Mouse (Mus musculus) ES-CJ7 (cell line): ENCODE measurements at regions not wholly inside any gene's neighbourhood (a gene's known extent, or its start where the extent isn't known, plus 50 kb on each side); places are given as distances from the start of the nearest gene placed in this dataset.

Experiments used
- DNase-seq: peaks from one replicate; pipeline ENCODE4 v3.0.0; 2011; ENCODE audit warnings: low read depth, low spot score

DNA sequence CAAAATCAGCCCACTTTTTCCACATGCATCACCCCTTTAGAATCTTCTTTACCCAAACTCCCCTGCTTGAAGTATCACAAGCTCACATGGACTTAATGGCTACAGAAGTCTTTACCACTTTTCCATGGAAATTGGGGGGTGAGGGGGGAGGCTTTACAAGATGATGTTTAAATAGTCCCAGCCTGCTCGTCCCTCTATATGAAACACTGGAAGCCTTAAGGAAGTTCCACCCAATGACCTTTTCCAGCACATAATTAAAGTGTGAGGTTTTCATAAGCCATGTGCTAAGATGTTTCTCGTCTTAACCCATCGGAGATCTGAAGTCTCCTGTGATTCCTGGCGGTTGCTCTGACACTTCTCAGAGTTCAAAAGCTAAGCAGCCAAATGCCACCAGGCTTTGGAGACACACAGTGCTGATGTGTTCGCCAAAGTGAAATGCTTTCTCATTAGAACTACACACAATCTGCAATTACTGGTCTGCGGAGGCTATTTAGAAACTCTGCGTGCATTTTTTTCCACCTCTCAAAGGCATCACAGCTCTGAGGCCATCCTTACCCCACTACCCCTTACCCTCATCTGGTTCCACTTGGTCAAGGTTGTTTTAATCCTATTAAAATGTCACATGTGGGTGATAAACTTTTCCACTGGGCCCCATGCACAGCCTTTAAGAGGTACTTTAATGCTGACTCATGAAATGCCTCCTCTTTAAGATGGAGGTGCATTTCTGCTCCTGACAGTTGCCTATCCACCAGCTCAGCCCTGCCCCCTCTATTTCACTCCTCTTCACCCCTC, 116.3 kb upstream of the Cd180 start:
- no peak for DNase-seq

DNA sequence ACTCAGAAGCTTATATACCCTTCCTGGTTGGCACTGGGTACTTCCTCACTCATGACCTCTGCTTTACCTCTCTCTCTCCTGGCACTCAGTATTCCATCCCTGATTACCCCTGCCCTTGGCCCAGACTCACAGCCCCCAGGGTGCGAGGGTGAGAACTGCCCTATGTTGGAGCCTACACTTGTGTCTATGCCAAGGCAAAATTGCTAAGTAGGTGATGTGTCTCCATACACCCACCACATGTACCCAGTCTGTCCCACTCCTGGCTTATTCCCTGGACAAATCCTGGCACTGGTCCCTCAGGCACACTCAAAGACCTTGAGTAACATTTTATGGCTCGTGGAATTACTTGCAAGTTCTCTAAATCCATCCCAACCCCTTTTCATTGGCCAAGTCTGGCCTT, 114.5 kb upstream of the Cd180 start:
- no peak for DNase-seq

DNA sequence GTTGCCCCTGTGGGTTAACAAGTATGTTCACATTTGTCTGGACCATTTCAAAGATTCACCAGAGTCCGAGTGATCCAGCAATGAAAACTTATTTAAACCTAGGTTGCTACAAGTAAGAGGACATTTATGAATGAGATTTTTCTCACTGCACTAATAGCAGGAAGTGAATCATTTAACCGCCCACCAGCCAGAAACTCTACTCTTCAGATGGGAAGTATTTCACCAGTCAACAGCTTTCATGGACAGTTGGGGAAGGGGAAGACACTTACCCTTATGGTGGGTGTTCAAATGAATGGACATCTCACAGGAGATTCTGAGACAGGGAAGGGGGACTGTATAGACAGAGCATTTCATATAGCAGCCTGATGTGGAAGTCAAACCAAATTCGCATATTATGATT, 113.7 kb upstream of the Cd180 start:
- no peak for DNase-seq

DNA sequence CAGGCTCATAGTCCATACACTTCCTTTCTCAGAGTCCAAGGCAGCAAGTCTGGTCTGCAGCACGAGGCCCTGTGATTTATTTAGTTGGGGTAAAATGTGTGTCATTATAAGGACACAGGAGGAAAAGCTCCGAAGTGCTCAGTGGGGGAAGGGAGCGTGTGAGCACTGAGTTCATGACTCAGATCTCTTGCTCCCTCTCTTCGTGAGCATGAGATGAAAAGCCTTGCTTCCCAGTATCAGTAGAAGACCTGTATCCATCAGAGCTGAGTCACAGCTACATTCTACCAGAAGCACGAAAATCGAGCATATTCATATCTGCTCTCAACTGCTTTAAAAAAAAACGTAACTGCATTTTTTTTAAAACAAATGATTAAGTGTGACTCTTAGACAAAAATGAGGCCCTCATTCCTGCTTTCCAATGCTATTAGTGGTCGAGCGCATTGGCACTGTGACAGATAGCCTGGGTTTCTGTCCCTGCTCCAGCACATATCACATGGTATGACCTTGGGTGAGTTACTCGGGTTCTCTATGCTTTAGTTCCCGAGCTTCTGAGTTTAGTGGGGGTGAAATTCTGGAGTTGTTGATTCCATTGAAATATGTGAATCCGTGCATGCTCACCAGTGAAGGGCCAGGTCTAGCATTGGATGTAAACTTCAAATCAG, 109.2 kb upstream of the Cd180 start:
- no peak for DNase-seq

DNA sequence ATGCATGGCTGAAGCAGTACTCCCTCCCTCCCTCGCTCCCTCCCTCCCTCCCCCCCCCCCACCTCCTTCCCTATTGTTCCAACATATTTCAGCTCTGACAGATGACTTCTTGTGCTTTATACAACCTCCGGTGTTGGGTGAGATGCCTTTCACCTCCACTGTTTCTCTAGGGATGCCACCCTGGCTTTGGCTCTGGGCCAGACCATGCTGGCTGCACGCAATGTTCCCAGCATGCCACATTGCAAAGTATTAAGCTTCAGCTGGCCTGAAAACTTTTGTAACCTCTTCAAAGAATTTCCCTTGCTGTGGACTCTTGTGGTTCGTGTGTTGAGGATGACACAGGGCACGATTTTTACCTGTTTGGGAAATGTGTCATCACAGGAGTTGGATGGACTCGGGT, 107.1 kb upstream of the Cd180 start:
- DNase-seq = no peak

DNA sequence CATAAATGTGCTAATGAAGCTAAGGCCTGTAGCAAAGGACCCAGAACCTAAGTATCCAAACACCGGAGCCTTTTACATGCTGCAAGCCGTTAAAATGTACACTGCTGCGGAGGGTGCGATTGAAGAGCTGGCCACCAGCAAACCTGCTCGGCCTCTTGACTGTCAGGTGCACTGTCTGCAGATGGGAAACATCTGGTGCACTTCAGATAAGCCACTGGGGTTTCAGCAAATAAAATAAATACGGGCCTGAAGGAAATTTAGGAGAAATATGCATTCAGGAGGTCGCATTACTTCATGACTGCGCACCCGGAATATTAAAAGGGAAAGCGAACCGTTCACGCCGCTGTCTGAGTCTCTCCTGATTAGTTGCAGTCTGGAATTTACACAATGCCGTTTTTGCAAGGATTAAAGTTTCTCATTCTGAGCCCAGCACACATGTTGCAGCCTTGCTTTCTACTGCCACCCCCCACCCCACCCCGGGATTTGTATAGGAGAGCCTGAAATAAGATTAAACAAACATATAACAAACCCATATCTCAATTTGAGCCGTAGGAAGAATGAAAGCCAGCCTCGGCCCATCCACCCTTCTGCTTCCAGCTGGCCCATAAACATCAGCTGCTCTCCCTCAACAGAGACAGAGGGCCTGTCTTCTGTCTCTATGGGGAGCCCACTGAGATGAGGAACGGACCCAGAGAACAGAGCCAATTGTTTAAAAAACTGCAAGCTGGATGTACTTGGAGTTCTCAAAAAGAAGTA, 103.5 kb upstream of the Cd180 start:
- DNase-seq = no peak

DNA sequence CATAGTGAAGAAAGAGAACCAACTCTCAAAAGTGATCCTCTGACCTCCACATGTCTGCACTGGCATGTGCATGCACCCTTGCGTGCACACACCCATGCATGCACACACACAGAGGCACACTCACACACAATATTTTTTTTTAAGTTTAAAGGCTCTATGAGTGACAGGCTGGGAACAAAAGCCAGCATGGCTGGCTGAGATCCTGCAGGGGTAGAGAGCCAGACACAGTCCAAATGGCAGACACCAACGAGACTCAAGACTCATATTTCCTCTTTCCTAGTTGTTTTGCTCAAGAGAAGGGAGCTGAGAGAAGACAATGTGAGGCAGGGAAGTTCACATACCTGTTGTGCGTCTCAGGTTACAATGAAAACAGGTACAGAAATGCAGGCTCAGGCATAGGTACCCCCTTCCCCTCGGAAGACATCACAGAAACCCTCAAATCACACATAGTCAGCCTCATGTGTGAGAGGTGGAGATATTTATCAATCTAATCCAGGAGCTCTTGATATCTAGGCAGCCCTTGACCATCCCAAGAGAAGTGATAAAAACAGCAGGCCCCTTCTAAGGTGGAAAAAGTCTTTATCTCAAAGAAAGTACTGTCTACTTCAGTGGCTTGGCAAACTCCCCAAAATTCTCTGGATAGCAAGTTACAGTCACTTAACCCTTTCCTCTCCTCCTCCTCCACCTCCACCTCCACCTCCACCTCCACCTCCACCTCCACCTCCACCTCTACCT, 101.4 kb upstream of the Cd180 start:
- DNase-seq = no peak

DNA sequence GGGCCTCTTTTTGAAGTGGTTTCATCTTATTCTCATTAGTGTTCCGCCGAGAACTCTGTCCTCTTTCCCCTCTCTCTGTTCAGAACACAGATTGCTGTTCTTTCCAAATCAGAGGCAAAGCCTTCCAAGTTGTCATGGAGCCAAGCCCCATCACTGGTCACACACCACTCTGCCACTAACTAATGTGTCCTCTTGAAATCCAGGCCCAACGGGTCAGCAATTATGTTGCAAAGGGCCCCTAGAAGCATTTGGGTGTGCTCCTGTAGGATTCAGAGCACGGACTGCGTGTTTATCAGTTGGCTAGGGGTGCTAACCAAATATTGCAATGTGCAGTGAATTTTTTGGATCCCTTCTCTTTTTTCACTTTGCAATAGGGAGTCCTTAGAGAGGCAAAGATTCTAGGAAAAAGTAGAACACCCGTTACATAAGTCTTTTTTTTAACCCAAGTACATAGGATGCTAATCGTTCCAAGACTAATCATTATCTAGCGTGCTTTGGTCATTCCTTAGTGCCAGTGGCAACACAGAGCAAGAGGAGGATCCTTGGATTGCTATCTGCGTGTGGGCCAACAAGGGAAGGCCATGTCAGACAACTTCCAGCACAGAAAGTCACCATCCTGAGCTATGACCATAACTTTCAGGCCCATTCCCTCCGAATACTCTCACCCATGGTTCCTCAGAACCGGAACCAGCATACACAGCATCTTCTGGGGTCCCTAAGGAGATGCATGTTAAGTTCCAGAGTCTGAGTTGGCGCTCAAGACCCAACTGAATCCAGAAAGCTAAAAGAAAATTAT, 99.8 kb upstream of the Cd180 start:
- DNase-seq = no peak

DNA sequence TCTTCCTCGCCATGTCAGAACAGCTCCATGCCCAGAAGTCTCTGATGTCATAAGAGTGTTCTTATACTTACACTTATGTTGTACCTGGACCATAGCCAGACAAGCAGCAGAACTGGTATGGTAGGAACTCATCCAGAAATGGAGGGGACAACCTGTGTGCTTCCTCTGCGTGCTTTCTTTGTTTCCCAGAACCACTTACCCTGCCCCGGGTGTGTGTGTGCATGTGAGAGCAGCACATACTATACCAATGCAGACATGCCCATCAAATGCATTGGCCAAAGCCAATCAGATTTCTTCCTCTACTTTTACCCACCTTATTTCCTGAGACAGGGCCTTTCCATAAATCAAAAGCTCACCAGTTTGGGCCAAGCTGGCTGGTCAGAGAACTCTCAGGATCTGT, 99.2 kb upstream of the Cd180 start:
- DNase-seq = no peak

DNA sequence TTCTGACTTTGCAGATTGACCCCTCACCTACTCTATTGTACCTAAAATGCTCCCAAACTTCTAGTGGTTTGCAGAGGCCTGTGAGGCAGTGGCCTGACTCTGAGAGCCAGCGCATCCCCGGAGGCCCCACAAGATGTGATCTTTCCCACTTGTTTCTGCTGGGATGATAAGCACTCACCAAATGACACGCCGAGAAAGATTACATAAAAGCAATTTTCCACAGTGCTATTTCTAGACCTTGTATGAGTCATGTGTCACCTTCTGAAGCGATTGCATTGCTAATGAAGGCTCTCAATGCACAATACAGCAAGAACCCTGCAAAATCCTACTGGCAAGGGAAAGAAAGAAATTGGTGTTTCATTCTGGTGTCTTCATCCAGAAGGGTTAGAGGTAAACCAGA, 97.8 kb upstream of the Cd180 start:
- DNase-seq = no peak

DNA sequence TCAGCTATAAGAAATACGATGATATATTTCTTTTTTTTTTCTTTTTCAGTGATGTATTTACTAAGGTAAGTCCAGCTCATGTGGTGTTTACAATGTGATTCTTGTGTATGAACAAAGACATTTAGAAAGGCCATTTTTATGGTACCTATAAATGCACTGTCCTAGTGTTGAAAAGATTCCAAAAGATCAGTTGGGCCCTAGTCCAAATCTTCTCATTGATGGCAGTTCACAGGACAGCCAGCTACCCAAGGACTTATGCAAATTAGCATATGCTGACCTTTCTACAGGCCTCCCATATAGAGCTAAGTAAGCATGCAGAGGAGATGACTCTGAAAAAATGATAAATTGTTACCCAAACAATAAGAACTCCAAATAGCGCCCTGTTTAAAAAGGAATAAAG, 97.3 kb upstream of the Cd180 start:
- no peak for DNase-seq

DNA sequence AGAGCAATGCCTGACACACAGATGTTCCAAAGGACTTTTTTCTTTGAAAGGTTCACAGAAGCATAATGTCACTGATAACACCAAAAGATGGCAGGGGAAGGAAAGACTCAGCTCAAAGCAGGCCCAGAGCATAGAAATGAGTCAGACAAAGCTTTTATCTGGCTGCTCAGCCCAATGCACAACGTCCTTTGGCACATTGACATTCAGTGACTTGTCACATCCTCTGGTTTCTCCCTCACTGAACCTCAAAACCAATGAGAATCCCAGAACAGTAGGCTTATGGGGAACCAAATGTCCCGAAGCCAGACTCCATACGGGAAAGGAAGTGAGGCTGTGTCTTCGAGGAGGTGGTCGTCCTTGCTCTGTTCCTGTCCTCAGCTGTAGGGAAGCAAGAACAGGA, 95.2 kb upstream of the Cd180 start:
- no peak for DNase-seq

DNA sequence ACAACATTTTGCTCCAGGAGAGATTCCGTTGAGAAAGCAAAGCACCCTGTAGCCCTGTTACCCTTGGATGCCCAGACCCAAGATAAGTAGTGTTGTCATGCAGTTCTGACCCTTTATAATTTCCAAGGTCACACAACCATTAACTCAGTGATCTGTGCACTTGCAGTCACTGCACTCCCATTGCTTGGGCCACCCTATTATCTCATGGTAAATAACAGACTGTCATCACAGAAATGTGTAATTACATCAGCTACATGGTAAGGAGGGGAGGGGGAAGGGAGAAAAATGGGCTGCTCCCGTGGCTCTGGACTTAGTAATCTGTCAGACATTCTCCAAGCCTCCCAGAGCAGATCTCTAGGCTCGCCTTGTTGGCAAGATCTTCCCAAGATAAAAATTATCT, 93.8 kb upstream of the Cd180 start:
- DNase-seq = no peak

DNA sequence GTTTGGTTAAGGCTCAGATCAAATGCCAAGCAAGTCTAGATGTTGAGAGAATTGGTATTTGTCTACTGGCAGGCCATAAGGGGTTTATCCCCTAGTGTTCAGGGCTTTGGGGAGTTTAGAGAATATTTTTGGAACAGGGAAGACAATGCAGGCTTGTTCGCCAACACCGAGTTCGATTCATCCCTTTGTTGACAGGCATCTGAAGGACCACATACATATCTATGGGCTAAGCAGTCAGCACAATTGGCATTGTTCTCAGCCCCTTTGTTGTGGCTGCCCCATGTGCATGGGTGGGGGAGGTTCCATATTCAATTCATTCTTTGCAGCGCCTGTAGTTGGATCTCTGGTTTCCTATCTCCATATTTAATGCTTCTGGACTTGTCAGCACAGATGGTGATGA, 93.3 kb upstream of the Cd180 start:
- DNase-seq = peak; percentile 46

DNA sequence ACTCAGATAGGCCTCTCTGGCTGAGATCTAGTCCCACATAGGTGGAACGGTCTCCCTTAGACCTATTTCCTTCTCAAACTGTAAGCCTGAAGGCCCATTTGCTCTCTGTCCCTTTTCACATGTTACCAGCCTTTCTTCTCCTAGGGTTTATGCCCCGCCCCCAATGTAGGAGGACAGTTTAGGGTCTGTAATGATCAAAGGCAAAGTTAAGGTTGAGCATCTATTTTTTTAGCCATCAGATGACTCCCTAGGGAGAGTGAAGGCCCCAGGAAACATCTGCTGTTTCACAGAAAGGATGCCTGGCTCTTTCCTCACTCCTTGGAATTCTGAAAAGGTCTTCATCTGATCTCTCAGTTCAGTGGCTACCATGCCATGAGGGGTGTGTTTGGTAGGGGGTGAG, 68.9 kb upstream of the Cd180 start:
- DNase-seq = no peak

DNA sequence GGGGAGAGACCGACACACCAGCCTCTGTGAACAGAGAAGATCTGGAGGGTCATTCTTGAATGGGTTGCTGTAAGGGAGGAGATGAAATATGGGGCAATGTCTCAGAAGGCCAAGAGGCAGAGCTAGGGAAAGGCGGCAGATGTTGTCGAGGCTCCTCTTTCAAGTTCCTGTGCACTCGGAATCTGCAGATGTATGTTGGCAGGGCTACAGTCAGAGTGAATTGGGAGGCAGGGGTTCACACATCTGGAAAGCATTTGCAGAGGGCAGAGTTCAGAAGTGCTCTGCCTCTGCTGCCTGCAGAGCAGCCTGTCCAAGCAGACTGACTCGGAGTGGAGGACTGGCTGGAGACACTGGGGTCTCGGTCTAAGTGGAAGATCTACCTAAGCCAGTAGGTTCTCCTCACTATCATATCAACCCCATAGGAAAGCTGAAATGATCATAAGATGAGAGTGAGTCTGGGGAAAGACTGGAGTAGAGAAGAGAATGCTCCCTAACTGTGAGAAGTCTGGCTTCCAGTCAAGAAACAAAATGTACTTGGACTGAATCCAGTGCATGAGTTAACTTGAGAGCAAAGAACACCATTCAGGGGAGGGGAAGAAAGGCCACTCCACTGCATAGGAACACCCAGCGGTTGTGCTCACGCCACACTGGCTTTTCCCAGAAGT, 68.1 kb upstream of the Cd180 start:
- DNase-seq = no peak

DNA sequence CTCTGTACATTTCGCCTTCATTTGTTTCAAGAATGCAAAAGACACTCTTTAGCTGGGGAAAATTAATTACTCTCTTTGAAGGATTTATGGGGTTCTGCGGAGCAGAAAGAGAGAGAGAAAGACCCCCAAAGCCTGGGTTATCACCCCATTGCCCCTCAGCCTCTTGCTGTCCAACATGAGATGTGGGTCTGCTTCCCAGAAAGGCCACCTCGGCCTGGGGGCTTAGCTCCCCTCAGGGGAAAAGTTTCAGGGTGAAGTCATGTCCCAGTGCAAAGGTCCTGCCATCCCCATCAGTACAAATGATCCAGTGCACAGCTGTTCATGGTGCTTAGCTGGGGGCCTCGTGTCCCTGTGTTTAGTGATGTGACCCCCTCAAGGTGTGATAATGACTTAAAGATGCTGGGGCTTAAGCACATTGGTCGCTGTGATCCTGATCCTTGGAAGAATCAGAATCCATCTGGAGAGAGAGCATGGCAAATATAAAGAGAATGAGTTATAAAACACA, 67.5 kb upstream of the Cd180 start:
- no peak for DNase-seq

DNA sequence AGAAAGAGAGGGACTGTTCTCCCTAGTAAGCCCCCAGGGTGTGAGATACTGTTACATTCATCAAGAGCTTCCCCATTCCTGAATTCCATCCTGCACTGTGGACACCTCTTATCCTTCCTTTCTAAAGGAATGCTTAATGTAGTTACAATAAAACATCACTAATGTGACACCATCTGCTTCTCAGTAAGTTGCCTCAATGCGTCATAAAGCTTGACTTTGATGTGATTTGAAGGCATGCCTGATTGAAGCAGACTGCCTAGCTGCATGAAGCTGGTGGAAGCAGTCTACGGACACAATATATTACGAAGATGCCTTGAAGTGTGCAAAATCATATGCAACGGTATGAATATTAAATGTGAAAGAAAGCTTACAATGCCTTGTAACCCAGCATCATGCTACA, 65.6 kb upstream of the Cd180 start:
- no peak for DNase-seq

DNA sequence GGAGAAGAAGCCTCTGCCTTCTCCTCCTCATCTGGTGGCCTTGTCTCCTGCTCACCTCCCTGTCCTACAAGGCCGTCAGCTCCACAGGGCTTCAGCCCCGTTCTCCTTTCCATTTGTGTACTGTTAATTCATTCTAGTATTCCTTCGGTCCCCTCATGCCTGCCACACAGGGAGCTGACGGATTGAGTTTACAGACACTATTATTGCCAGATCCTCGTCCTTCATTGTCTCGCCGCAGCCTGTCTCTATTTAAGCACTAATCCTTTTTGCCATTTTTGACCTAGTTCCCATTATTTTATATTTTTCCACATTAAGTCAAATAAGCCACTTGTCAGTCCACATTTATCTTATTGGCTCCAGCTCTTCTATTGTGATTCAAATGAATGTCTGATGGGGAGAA, 64.2 kb upstream of the Cd180 start:
- DNase-seq = no peak

DNA sequence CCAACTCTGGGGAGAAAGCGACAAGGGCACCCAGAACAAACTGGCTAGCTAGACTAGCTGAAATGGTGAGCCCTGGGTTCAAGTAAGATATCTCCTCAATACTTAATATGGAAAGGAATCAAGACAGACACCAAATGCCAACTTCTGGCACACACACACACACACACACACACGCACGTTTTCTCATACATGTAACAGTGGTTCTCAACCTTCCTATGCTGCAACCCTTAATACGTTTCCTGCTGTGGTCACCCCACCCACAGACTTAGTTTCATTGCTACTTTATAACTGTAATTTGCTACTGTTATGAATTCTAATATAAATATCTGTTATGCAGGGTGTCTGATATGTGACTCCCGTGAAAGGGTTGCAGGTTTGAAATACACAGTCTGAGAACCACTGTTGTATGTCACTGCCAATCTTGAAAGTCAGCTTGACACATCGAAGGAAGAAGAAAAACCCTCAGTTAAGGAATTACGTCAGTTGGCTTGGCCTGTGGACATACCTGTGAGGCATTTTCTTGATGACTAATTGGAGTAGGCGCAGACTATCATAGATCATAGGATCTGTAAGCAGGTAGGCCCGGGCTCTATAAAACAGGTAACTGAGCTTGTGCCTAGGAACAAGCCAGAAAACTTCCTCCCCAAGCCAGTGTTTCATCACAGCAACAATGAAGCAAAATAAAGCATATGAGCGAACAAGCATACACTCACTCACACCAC, 59.0 kb upstream of the Cd180 start:
- DNase-seq = no peak
